Mouse (Mus musculus) heart, embryonic 13.5 days (tissue): ENCODE measurements at regions not wholly inside any gene's neighbourhood (a gene's known extent, or its start where the extent isn't known, plus 50 kb on each side); places are given as distances from the start of the nearest gene placed in this dataset.
A peak's percentile ranks its signal among the peaks of the same experiment; 100 is the strongest.

ENCODE experiments used
- ATAC-seq: fragments of 200-750 bp; cut with Nextera tagmentation; 2 replicates; pipeline ENCODE4 v1.8.0; 2017; ENCODE audit warnings: moderate TSS enrichment; ENCODE audit not compliant: insufficient number of reproducible peaks, low FRiP score, low TSS enrichment; ENCODE audit errors: extremely low read depth
- H3K27ac ChIP-seq: fragments of 300-500 bp; sonication (generic); replicated peaks from 2 replicates; pipeline ENCODE4 v1.5.1; 2015; ENCODE audit warnings: moderate library complexity, mild to moderate bottlenecking, inconsistent platforms
- H3K27me3 ChIP-seq: fragments of 300-500 bp; sonication (generic); replicated peaks from 2 replicates; pipeline ENCODE4 v1.6.1; 2015; ENCODE audit warnings: mild to moderate bottlenecking, inconsistent platforms
- H3K36me3 ChIP-seq: fragments of 300-500 bp; sonication (generic); 2 replicates; pipeline ENCODE4 v1.6.1; 2015; ENCODE audit warnings: mild to moderate bottlenecking, inconsistent platforms
- H3K4me1 ChIP-seq: fragments of 300-500 bp; sonication (generic); 2 replicates; pipeline ENCODE4 v1.6.1; 2015; ENCODE audit warnings: inconsistent platforms
- H3K4me2 ChIP-seq: fragments of 300-500 bp; sonication (generic); 2 replicates; pipeline ENCODE4 v1.6.1; 2015; ENCODE audit warnings: inconsistent platforms, mild to moderate bottlenecking, moderate library complexity
- H3K4me3 ChIP-seq: fragments of 300-500 bp; sonication (generic); 2 replicates; pipeline ENCODE4 v1.5.1; 2015; ENCODE audit warnings: moderate library complexity, mild to moderate bottlenecking, inconsistent platforms
- H3K9ac ChIP-seq: fragments of 300-500 bp; sonication (generic); 2 replicates; pipeline ENCODE4 v1.6.1; 2015; ENCODE audit warnings: inconsistent platforms, mild to moderate bottlenecking, moderate library complexity
- H3K9me3 ChIP-seq: fragments of 300-500 bp; sonication (generic); 2 replicates; pipeline ENCODE4 v1.6.1; 2016; ENCODE audit warnings: inconsistent platforms
- WGBS: fragments of 180-500 bp; shearing (Covaris S2); methylation state at CpG from one replicate; pipeline ENCODE4 v1.1.7; 2015; ENCODE audit warnings: mixed read lengths; 5-methylcytosine and 5-hydroxymethylcytosine counted together

- Histone ChIP-seq H3K4me1 (peaks cover 12% of the 10 kb centered on the region), H3K27me3 (no peaks in the 10 kb centered on the region), H3K9ac (no peak overlapping the region), H3K4me2 (no peak overlapping the region), H3K4me3 (no peak overlapping the region), H3K36me3 (no peaks in the 10 kb centered on the region), H3K9me3 (no peaks in the 10 kb centered on the region), H3K27ac (no peak overlapping the region)
- WGBS = 52% methylated on average over 5 of the region's 5 CpGs
- ATAC-seq = no peak
These were observed 405.5 kb downstream of the Sox11 start for GRCm38 (mm10) chr12:26936696-26937458.

DNA sequence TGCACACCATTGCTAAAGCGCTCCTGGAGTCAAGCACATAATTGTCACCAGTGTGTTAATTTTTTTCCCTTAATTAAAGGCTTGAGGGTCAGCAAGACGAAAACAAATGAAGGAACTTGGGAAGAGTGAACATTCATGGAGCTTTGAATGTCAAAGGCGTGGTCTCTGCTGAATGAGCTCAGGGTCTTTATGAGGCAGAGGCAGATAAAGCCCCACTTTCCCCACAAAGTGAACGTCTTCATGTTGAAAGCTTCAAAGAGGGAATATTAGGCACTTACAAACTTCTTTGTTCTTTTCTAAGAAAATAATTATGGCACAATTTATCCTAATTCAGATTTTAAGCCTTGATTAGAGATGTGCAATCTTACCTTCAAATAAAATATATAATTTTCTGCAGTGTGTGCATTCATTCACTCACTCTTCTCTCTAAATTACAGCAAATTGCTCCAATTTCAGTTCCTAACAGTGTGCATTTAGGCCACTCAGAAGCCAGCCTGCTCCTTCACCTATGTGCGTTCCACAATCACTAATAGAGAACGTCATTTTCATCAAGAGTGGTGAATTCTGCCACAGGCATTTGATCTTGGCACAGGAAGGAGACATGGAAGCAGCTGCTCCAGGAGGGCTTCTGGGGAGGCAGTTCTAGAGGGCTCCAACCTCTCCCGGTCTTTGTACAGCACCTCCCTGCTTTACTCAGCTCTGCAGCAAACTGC is 412.1 kb downstream of the Sox11 start:
- Histone ChIP-seq H3K4me2 (no peak overlapping the region), H3K27ac (no peak overlapping the region), H3K4me3 (no peak overlapping the region), H3K9ac (no peak overlapping the region), H3K4me1 (0 out of 2 replicates have a peak, but pooled peaks cover 6% of the 10 kb centered on the region), H3K9me3 (no peaks in the 10 kb centered on the region), H3K36me3 (no peaks in the 10 kb centered on the region), H3K27me3 (no peaks in the 10 kb centered on the region)
- 70% methylated on average over 7 of the region's 7 CpGs for WGBS
- ATAC-seq = no peak

GRCm38 (mm10) chr12:26906126-26906525 is 436.2 kb downstream of the Sox11 start:
- Histone ChIP-seq H3K9me3 (no peaks in the 10 kb centered on the region), H3K9ac (no peak overlapping the region), H3K36me3 (no peaks in the 10 kb centered on the region), H3K4me1 (peaks cover 4% of the 10 kb centered on the region; the same call in 1 of the 2 replicates), H3K4me2 (no peak overlapping the region), H3K27ac (no peak overlapping the region), H3K27me3 (peaks cover 6% of the 10 kb centered on the region; the same call in 1 of the 2 replicates), H3K4me3 (no peak overlapping the region)
- WGBS = 78% methylated on average over 1 of the region's 1 CpGs
- no peak for ATAC-seq

GRCm38 (mm10) chr12:26903894-26904272 is 434.9 kb downstream of the Cmpk2 start:
- ATAC-seq = no peak
- peaks cover 6% of the 10 kb centered on the region; the same call in 1 of the 2 replicates for H3K27me3 ChIP-seq
- 57% methylated on average over 2 of the region's 2 CpGs for WGBS
- no peak overlapping the region for H3K27ac ChIP-seq
- H3K9me3 ChIP-seq = no peaks in the 10 kb centered on the region
- H3K4me3 ChIP-seq = 0 out of 2 replicates have a peak overlapping the region, but pooled peaks have one; percentile 25
- H3K4me2 ChIP-seq = peak overlapping the region; percentile 60
- H3K36me3 ChIP-seq = no peaks in the 10 kb centered on the region
- peaks cover 4% of the 10 kb centered on the region; the same call in 1 of the 2 replicates for H3K4me1 ChIP-seq
- H3K9ac ChIP-seq = no peak overlapping the region

GRCm38 (mm10) chr12:26903073-26903893 is 434.3 kb downstream of the Cmpk2 start:
- whole genome bisulfite sequencing = 39% methylated on average over 23 of the region's 23 CpGs
- peak overlapping the region; percentile 25; the same call in 1 of the 2 replicates for H3K4me3 ChIP-seq
- H3K4me2 ChIP-seq = peak overlapping the region; percentile 60
- no peaks in the 10 kb centered on the region for H3K36me3 ChIP-seq
- peaks cover 6% of the 10 kb centered on the region; the same call in 1 of the 2 replicates for H3K27me3 ChIP-seq
- H3K27ac ChIP-seq = no peak overlapping the region
- no peaks in the 10 kb centered on the region for H3K9me3 ChIP-seq
- H3K9ac ChIP-seq = 0 out of 2 replicates have a peak overlapping the region, but pooled peaks have one; percentile 28
- ATAC-seq = no peak
- peaks cover 4% of the 10 kb centered on the region; the same call in 1 of the 2 replicates for H3K4me1 ChIP-seq

GRCm38 (mm10) chr12:26891190-26891589 is 422.2 kb downstream of the Cmpk2 start:
- ATAC-seq = no peak
- Histone ChIP-seq H3K27ac (no peak overlapping the region), H3K9ac (no peak overlapping the region), H3K36me3 (no peaks in the 10 kb centered on the region), H3K4me1 (peaks cover 4% of the 10 kb centered on the region; the same call in 1 of the 2 replicates), H3K4me3 (no peak overlapping the region), H3K9me3 (no peaks in the 10 kb centered on the region), H3K27me3 (no peaks in the 10 kb centered on the region), H3K4me2 (no peak overlapping the region)
- 68% methylated on average over 4 of the region's 4 CpGs for WGBS

GRCm38 (mm10) chr12:26886635-26887014 is 417.6 kb downstream of the Cmpk2 start:
- ATAC-seq = no peak
- Histone ChIP-seq H3K27me3 (no peaks in the 10 kb centered on the region), H3K9me3 (no peaks in the 10 kb centered on the region), H3K4me1 (peaks cover 34% of the 10 kb centered on the region), H3K9ac (no peak overlapping the region), H3K4me2 (no peak overlapping the region), H3K36me3 (no peaks in the 10 kb centered on the region), H3K27ac (no peak overlapping the region), H3K4me3 (no peak overlapping the region)
- WGBS = 69% methylated on average over 7 of the region's 7 CpGs

- WGBS = 51% methylated on average over 12 of the region's 12 CpGs
- Histone ChIP-seq H3K9ac (no peak overlapping the region), H3K27ac (no peak overlapping the region), H3K4me1 (peaks cover 34% of the 10 kb centered on the region), H3K36me3 (no peaks in the 10 kb centered on the region), H3K27me3 (no peaks in the 10 kb centered on the region), H3K4me3 (no peak overlapping the region), H3K9me3 (no peaks in the 10 kb centered on the region), H3K4me2 (no peak overlapping the region)
- ATAC-seq = no peak
These were observed 417.0 kb downstream of the Cmpk2 start for GRCm38 (mm10) chr12:26885831-26886634.

DNA sequence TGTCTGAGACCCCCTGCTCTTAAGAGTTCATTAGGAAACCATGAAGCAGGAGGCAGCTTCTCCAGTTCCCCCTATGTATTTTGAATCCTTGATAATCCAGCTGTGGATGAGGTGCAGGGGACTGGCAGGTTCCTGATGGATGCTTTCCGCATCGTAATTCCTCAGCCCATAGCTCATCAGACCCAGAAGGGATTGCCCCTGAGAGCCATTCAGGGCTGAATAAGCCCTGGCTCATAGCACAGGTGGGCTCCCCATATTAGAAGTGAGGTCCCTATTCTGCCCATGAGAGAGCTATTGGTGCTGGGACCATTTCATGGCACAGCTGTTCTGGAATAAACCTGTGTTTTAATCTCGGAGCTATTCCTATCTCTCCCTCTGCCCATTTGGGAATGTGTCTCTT is 416.1 kb downstream of the Cmpk2 start:
- no peak overlapping the region for H3K27ac ChIP-seq
- H3K27me3 ChIP-seq = no peaks in the 10 kb centered on the region
- WGBS = 71% methylated on average over 3 of the region's 3 CpGs
- no peaks in the 10 kb centered on the region for H3K36me3 ChIP-seq
- no peak for ATAC-seq
- H3K9ac ChIP-seq = no peak overlapping the region
- H3K4me3 ChIP-seq = no peak overlapping the region
- no peaks in the 10 kb centered on the region for H3K9me3 ChIP-seq
- peaks cover 34% of the 10 kb centered on the region for H3K4me1 ChIP-seq
- no peak overlapping the region for H3K4me2 ChIP-seq

- Histone ChIP-seq H3K9ac (no peak overlapping the region), H3K4me1 (peaks cover 34% of the 10 kb centered on the region), H3K4me3 (no peak overlapping the region), H3K27me3 (no peaks in the 10 kb centered on the region), H3K27ac (no peak overlapping the region), H3K9me3 (no peaks in the 10 kb centered on the region), H3K4me2 (no peak overlapping the region), H3K36me3 (no peaks in the 10 kb centered on the region)
- 43% methylated on average over 5 of the region's 5 CpGs for WGBS
- no peak for ATAC-seq
These were observed 415.2 kb downstream of the Cmpk2 start for GRCm38 (mm10) chr12:26884156-26884555.
